Mouse (Mus musculus): ENCODE data around the gene Wbp1. TPM values are rescaled to one million over a fixed set of nuclear protein-coding genes. Genes with fewer than 3 reads are reported as not detected.

Gene Wbp1
- polyA plus RNA-seq, 1 experiment from 2014 or later: 57.4 TPM

- no peak overlapping the region for H3K27ac ChIP-seq (replicated peaks)
- no peak overlapping the region for H3K4me3 ChIP-seq (ENCODE audit: low read depth, low read length)
- peak overlapping the region; percentile 73; the same call in 1 of the 2 replicates for H3K9ac ChIP-seq (ENCODE audit: low read length)
- no peaks in the 10 kb centered on the region for H3K9me3 ChIP-seq (ENCODE audit: control insufficient read depth, low read length)
- ATAC-seq (ENCODE audit: low FRiP score, low TSS enrichment) (no peak), DNase-seq (ENCODE audit: low spot score) (peak; percentile 38)
- TF ChIP-seq CTCF (IDR thresholded peaks at IDR 0.05; ENCODE audit: low read depth) (no peak), EP300 (optimal IDR thresholded peaks at IDR 0.05) (no peak)
- no peaks in the 10 kb centered on the region for H3K27me3 ChIP-seq (ENCODE audit: control insufficient read depth, insufficient read depth, low read length)
- WGBS: 52% methylated on average over 11 of the region's 11 CpGs
- H3K4me2 ChIP-seq (replicated peaks; ENCODE audit: low read depth): no peak overlapping the region
- H3K36me3 ChIP-seq (ENCODE audit: control insufficient read depth, insufficient read depth, low read length): no peaks in the 10 kb centered on the region
- peaks cover 5% of the 10 kb centered on the region; the same call in 1 of the 2 replicates for H3K4me1 ChIP-seq (replicated peaks; ENCODE audit: control insufficient read depth, insufficient read depth)
Measured at GRCm38 (mm10) chr6:83103130-83103650, 18.2 kb downstream of the Wbp1 start.

- Histone ChIP-seq H3K36me3 (ENCODE audit: control insufficient read depth, insufficient read depth, low read length) (no peaks in the 10 kb centered on the region), H3K9me3 (ENCODE audit: control insufficient read depth, low read length) (no peaks in the 10 kb centered on the region), H3K4me3 (ENCODE audit: low read depth, low read length) (peak overlapping the region; percentile 68), H3K9ac (ENCODE audit: low read length) (peak overlapping the region; percentile 73), H3K27me3 (ENCODE audit: control insufficient read depth, insufficient read depth, low read length) (no peaks in the 10 kb centered on the region), H3K27ac (replicated peaks) (peak overlapping the region; percentile 83), H3K4me2 (replicated peaks; ENCODE audit: low read depth) (peak overlapping the region; percentile 99), H3K4me1 (replicated peaks; ENCODE audit: control insufficient read depth, insufficient read depth) (peaks cover 5% of the 10 kb centered on the region; the same call in 1 of the 2 replicates)
- peak; percentile 73 for TF ChIP-seq CTCF (IDR thresholded peaks at IDR 0.05; ENCODE audit: low read depth)
- no peak for TF ChIP-seq EP300 (optimal IDR thresholded peaks at IDR 0.05)
- ATAC-seq (ENCODE audit: low FRiP score, low TSS enrichment): peak; percentile 87
- DNase-seq (ENCODE audit: low spot score): peak; percentile 75
- under 1% methylated on average over 67 of the region's 74 CpGs for WGBS
Measured at GRCm38 (mm10) chr6:83101688-83102556, 19.4 kb downstream of the Wbp1 start.

- H3K36me3 ChIP-seq (ENCODE audit: control insufficient read depth, insufficient read depth, low read length): no peaks in the 10 kb centered on the region
- DNase-seq (ENCODE audit: low spot score): peak; percentile 88
- WGBS: under 1% methylated on average over 25 of the region's 25 CpGs
- peak; percentile 90 for ATAC-seq (ENCODE audit: low FRiP score, low TSS enrichment)
- no peaks in the 10 kb centered on the region for H3K9me3 ChIP-seq (ENCODE audit: control insufficient read depth, low read length)
- H3K4me3 ChIP-seq (ENCODE audit: low read depth, low read length): peak within 1 kb of the TSS; percentile 68
- H3K4me1 ChIP-seq (replicated peaks; ENCODE audit: control insufficient read depth, insufficient read depth): peaks cover 5% of the 10 kb centered on the region; the same call in 1 of the 2 replicates
- peak within 1 kb of the TSS; percentile 83 for H3K27ac ChIP-seq (replicated peaks)
- TF ChIP-seq CTCF (IDR thresholded peaks at IDR 0.05; ENCODE audit: low read depth) (peak; percentile 83), EP300 (optimal IDR thresholded peaks at IDR 0.05) (no peak)
- H3K9ac ChIP-seq (ENCODE audit: low read length): peak within 1 kb of the TSS; percentile 73
- H3K4me2 ChIP-seq (replicated peaks; ENCODE audit: low read depth): peak within 1 kb of the TSS; percentile 99
- no peaks in the 10 kb centered on the region for H3K27me3 ChIP-seq (ENCODE audit: control insufficient read depth, insufficient read depth, low read length)
Measured at GRCm38 (mm10) chr6:83101316-83101687, 20.1 kb downstream of the Wbp1 start, which contains the start of the genes Ccdc142 and Gm42688. Gene Ccdc142 (plus strand): TSS chr6:83101601. Gene Gm42688 (plus strand): TSS chr6:83101617.

GRCm38 (mm10) chr6:83098411-83098810 is 22.9 kb downstream of the Wbp1 start:
- DNase-seq (ENCODE audit: low spot score): no peak
- no peaks in the 10 kb centered on the region for H3K27me3 ChIP-seq (ENCODE audit: control insufficient read depth, insufficient read depth, low read length)
- H3K9me3 ChIP-seq (ENCODE audit: control insufficient read depth, low read length): no peaks in the 10 kb centered on the region
- H3K9ac ChIP-seq (ENCODE audit: low read length): no peak overlapping the region
- TF ChIP-seq EP300 (optimal IDR thresholded peaks at IDR 0.05): no peak
- 56% methylated on average over 2 of the region's 2 CpGs for WGBS
- no peak overlapping the region for H3K27ac ChIP-seq (replicated peaks)
- no peak overlapping the region for H3K4me3 ChIP-seq (ENCODE audit: low read depth, low read length)
- H3K4me2 ChIP-seq (replicated peaks; ENCODE audit: low read depth): no peak overlapping the region
- H3K36me3 ChIP-seq (ENCODE audit: control insufficient read depth, insufficient read depth, low read length): no peaks in the 10 kb centered on the region
- peaks cover 5% of the 10 kb centered on the region; the same call in 1 of the 2 replicates for H3K4me1 ChIP-seq (replicated peaks; ENCODE audit: control insufficient read depth, insufficient read depth)
- ATAC-seq (ENCODE audit: low FRiP score, low TSS enrichment): no peak

- H3K36me3 ChIP-seq (ENCODE audit: control insufficient read depth, insufficient read depth, low read length): no peaks in the 10 kb centered on the region
- H3K9ac ChIP-seq (ENCODE audit: low read length): no peak overlapping the region
- no peaks in the 10 kb centered on the region; the same call in 1 of the 2 replicates for H3K4me1 ChIP-seq (replicated peaks; ENCODE audit: control insufficient read depth, insufficient read depth)
- H3K27ac ChIP-seq (replicated peaks): no peak overlapping the region
- H3K9me3 ChIP-seq (ENCODE audit: control insufficient read depth, low read length): no peaks in the 10 kb centered on the region
- ATAC-seq (ENCODE audit: low FRiP score, low TSS enrichment): no peak
- no peak overlapping the region for H3K4me3 ChIP-seq (ENCODE audit: low read depth, low read length)
- WGBS: 42% methylated on average over 6 of the region's 6 CpGs
- TF ChIP-seq CTCF (IDR thresholded peaks at IDR 0.05; ENCODE audit: low read depth) (no peak), EP300 (optimal IDR thresholded peaks at IDR 0.05) (no peak)
- no peaks in the 10 kb centered on the region for H3K27me3 ChIP-seq (ENCODE audit: control insufficient read depth, insufficient read depth, low read length)
- H3K4me2 ChIP-seq (replicated peaks; ENCODE audit: low read depth): no peak overlapping the region
- no peak for DNase-seq (ENCODE audit: low spot score)
Measured at GRCm38 (mm10) chr6:83095968-83096367, 25.4 kb downstream of the Wbp1 start.
